Mouse (Mus musculus): ENCODE data around the gene As3mt. TPM values are rescaled to one million over a fixed set of nuclear protein-coding genes. Genes with fewer than 3 reads are reported as not detected.
"Not testable (repeated sequence)": the region's sequence is repeated elsewhere in the genome, so short reads cannot be mapped to it uniquely, and the experiment has no call there.

As3mt gene
- total RNA-seq, 2 experiments from 2014 or later, result 24.4 to 25.7 TPM

- no peak for DNase-seq (ENCODE audit: low spot score in 2 of 2)
- intact Hi-C loops (cut with DNase I), result no loop called here
Measured at GRCm38 (mm10) chr19:46771801-46772200, 64.5 kb downstream of the As3mt start.

GRCm38 (mm10) chr19:46776391-46776790, 69.1 kb downstream of the As3mt start:
- intact Hi-C loops (cut with DNase I), result no loop called here
- DNase-seq (ENCODE audit: low spot score in 2 of 2), result no peak

GRCm38 (mm10) chr19:46776850-46777249, 69.6 kb downstream of the As3mt start:
- DNase-seq (ENCODE audit: low spot score in 2 of 2), result no peak
- intact Hi-C loops (cut with DNase I), result no loop called here

GRCm38 (mm10) chr19:46777928-46778680, 70.8 kb downstream of the As3mt start:
- no peak for DNase-seq (ENCODE audit: low spot score in 2 of 2)
- intact Hi-C loops (cut with DNase I), result no loop called here

- intact Hi-C loops (cut with DNase I); DNase-seq (ENCODE audit: low spot score in 2 of 2): not testable (repeated sequence)
Measured at GRCm38 (mm10) chr19:46779130-46779529, 71.9 kb downstream of the As3mt start.

- no peak for DNase-seq (ENCODE audit: low spot score in 2 of 2)
- intact Hi-C loops (cut with DNase I), result no loop called here
Measured at GRCm38 (mm10) chr19:46784038-46784437, 76.8 kb downstream of the As3mt start.

- intact Hi-C loops (cut with DNase I), result no loop called here
- DNase-seq (ENCODE audit: low spot score in 2 of 2), result no peak
Measured at GRCm38 (mm10) chr19:46784502-46784901, 77.2 kb downstream of the As3mt start.

- DNase-seq (ENCODE audit: low spot score in 2 of 2), result no peak
- intact Hi-C loops (cut with DNase I), result no loop called here
Measured at GRCm38 (mm10) chr19:46785633-46786032, 78.4 kb downstream of the As3mt start.

- no peak for DNase-seq (ENCODE audit: low spot score in 2 of 2)
- intact Hi-C loops (cut with DNase I), result no loop called here
Measured at GRCm38 (mm10) chr19:46789782-46790181, 82.5 kb downstream of the As3mt start.

Other genes with a start within 250 kb of the As3mt start
- gene Trim8, start 205.8 kb upstream of the As3mt start, total RNA-seq (2021), result 100 to 1,000 TPM; 109 to 114 TPM
- gene Arl3, start 134.3 kb upstream of the As3mt start, total RNA-seq (2021), result 100 to 1,000 TPM; 112 to 120 TPM
- 1 to 10 TPM; 4.3 to 7.1 TPM for gene Sfxn2, start 134.1 kb upstream of the As3mt start, total RNA-seq (2021)
- 10 to 100 TPM; 34.2 to 38.3 TPM for gene Wbp1l, start 108.4 kb upstream of the As3mt start, total RNA-seq (2021)
- not detected for gene Cyp17a1, start 34.3 kb upstream of the As3mt start, total RNA-seq (2021)
- gene Borcs7, start 17.6 kb upstream of the As3mt start, total RNA-seq (2021), result 10 to 100 TPM; 24.2 to 24.7 TPM
- 10 to 100 TPM; 34.8 to 36.4 TPM for gene Cnnm2, start 54.1 kb downstream of the As3mt start, total RNA-seq (2021)

Measured in left cerebral cortex, postnatal 36 days (tissue).